Mouse (Mus musculus): ENCODE data around the gene Dop1a. TPM values are rescaled to one million over a fixed set of nuclear protein-coding genes. Genes with fewer than 3 reads are reported as not detected.

The Dop1a gene
- 15.3 and 16.5 TPM in 2 replicates for polyA plus RNA-seq (2016; fragmentation: Nextera tagmentation; extraction: Ambion mirVana)

DNA sequence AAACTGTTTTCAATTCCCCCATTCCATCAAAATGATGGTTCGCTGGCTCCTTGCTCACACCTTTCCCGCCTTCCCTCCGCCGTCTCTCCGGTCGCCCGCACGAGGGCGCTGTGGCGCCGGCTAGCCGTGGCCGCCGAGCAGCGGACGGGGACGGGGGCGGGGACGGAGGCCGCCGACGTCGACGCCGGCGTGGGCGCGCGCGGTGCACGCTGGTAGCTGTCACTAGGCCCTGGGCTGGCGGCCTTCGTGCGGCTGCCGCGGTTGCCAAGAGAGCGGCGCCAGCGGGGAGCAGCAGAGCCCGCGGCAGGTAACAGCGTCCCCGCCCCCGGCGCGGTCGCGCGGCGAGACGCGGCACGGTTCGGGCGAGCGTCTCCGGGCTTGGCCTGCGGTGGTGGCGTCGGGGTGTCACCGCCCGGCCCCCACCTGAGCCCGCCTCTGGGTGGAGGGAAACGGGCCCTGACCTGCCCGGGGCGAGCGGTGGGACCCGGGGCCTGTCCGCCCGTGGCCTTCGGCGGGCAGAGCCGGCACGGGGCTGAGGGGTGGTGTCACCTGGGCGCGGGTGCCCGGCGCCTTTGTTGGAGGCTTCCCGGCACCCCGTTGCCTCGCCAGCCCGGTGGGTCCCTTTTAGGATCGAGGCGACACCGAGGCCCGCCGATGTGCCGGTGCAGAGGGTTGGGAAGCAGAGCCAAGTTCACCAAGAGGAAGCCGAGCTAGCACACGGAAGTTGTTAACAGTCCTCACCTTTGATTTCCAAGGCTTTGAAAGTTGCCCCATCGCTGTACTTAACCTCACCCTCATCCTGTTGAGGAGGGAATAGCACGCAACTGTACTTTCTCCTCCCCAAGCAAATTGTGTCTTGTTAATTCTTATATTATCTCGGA lies at the start of gene Dop1a:
Gene Dop1a, plus strand, starts transcription at position 165 of the 881 bp plus-strand sequence.
- Histone ChIP-seq H3K4me1 (no peaks in the 10 kb centered on the region), H3K27me3 (no peaks in the 10 kb centered on the region), H3K9ac (peak within 1 kb of the TSS; percentile 84), H3K9me3 (no peaks in the 10 kb centered on the region), H3K4me3 (peak within 1 kb of the TSS; percentile 94), H3K4me2 (replicated peaks) (peak within 1 kb of the TSS; percentile 67), H3K36me3 (no peaks in the 10 kb centered on the region), H3K27ac (peak within 1 kb of the TSS; percentile 77; the same call in 1 of the 2 replicates)
- ATAC-seq (ENCODE audit: insufficient number of reproducible peaks, insufficient read depth, low FRiP score, low TSS enrichment), result peak; percentile 91
- WGBS, result under 1% methylated on average over 93 of the region's 93 CpGs

DNA sequence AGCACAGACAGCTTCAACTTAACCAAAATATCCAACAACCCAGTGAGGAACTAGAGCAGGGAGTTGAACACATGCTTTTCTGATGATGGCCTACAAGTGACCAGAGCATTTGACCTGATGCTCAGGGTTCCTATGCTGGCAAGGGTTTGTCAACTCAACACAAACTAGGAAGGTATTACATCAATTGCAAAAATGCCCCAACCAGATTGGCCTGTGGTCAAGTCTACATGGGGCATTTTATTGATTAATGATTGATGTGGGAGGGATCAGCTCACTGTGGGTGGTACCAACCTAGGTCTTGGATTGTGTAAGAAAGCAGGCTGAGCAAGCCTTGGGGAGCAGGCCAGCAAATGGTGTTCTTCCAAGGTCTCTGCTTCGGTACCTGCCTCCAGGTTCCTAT lies 49.0 kb upstream of the Dop1a start:
- Histone ChIP-seq H3K4me3 (no peak overlapping the region), H3K4me2 (replicated peaks) (no peak overlapping the region), H3K9ac (no peak overlapping the region), H3K9me3 (no peaks in the 10 kb centered on the region), H3K4me1 (no peaks in the 10 kb centered on the region), H3K27ac (no peak overlapping the region), H3K36me3 (no peaks in the 10 kb centered on the region), H3K27me3 (no peaks in the 10 kb centered on the region)
- 87% methylated on average over 1 of the region's 1 CpGs for WGBS
- ATAC-seq (ENCODE audit: insufficient number of reproducible peaks, insufficient read depth, low FRiP score, low TSS enrichment), result no peak

DNA sequence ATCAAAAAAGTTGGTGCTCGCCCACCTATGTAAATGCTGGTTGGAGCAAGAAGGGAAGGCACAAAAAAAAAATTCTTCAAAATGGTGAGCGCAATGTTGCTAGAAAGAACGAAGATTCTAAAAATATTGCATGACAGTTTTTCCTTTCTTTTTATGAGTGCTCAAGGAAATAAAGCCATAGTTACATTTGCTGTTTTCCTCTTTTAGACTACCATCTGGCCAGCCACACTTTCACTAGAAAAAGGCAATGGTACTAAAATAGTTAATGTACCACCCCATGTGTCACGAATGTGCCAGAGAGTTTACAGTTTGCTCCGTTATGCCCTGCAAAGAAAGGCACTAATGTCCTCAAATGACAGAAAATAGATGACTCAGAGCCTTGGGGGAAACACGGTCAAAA lies 47.6 kb upstream of the Dop1a start:
- Histone ChIP-seq H3K4me3 (no peak overlapping the region), H3K36me3 (no peaks in the 10 kb centered on the region), H3K4me1 (no peaks in the 10 kb centered on the region), H3K9ac (no peak overlapping the region), H3K27me3 (no peaks in the 10 kb centered on the region), H3K4me2 (replicated peaks) (no peak overlapping the region), H3K27ac (no peak overlapping the region), H3K9me3 (no peaks in the 10 kb centered on the region)
- WGBS, result 85% methylated on average over 6 of the region's 6 CpGs
- ATAC-seq (ENCODE audit: insufficient number of reproducible peaks, insufficient read depth, low FRiP score, low TSS enrichment), result no peak

DNA sequence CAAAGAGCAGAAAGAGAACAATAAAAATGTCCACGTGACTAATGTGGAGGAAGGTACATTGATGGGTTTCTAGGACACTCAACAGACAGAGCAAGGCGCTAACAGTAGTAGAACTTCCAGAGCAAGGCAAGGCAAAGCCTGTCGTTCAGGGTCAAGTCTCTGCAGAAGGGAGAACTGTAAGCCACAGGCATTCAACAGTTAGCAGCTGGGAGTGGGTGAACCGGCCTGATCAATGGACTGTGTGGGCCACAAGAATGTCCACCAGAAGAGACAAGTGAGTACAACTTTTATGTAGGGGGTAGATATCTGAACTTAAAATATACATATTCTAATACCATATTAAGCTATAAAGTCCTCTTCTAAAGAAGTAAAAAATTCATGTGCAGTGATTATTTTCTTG lies 43.6 kb upstream of the Dop1a start:
- WGBS, result 88% methylated on average over 4 of the region's 4 CpGs
- Histone ChIP-seq H3K9ac (no peak overlapping the region), H3K4me3 (no peak overlapping the region), H3K36me3 (no peaks in the 10 kb centered on the region), H3K9me3 (no peaks in the 10 kb centered on the region), H3K27me3 (no peaks in the 10 kb centered on the region), H3K4me1 (no peaks in the 10 kb centered on the region), H3K27ac (no peak overlapping the region), H3K4me2 (replicated peaks) (no peak overlapping the region)
- ATAC-seq (ENCODE audit: insufficient number of reproducible peaks, insufficient read depth, low FRiP score, low TSS enrichment), result no peak

DNA sequence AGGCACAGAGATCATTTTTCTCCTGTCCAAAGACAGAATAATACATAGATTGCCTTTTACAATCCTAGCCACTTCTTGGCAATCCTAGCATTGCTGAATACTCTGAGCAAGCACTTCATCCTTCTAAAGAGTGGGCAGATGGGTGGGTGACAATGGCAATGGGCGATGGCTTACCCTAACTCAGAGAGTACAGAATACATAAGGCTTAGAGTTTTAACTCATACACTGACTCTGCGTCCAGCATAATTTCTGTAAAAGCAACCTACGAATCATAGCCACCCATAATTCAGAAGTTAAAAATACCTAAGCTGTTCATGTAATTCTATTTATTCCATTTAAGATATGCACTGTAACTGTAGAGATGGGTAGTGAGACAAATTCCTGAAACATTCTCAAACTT lies 31.4 kb upstream of the Dop1a start:
- Histone ChIP-seq H3K4me2 (replicated peaks) (no peak overlapping the region), H3K4me3 (no peak overlapping the region), H3K27ac (no peak overlapping the region), H3K27me3 (no peaks in the 10 kb centered on the region), H3K4me1 (peaks cover 4% of the 10 kb centered on the region; the same call in 1 of the 2 replicates), H3K36me3 (no peaks in the 10 kb centered on the region), H3K9me3 (no peaks in the 10 kb centered on the region), H3K9ac (no peak overlapping the region)
- ATAC-seq (ENCODE audit: insufficient number of reproducible peaks, insufficient read depth, low FRiP score, low TSS enrichment), result no peak
- WGBS, result 95% methylated on average over 3 of the region's 3 CpGs

DNA sequence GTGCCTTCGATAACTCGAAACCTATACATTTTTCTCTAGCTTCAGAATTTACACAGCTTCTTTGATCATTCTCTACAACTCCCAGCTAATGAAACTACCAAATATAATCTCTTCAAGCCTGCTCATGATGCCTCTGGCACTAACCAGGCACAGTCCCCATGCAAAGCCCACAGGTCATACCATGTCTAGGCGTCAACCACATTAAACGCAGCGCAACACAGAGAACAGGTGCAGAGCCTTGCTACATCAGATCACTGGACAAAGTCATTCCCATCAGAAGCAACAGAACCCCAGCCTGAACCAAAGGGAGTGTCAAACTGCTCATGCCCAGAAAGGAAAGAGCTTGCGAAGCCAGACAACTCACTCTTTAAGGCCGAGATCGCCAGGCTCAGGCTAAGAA lies 30.3 kb upstream of the Dop1a start:
- Histone ChIP-seq H3K27me3 (no peaks in the 10 kb centered on the region), H3K36me3 (no peaks in the 10 kb centered on the region), H3K4me1 (peaks cover 4% of the 10 kb centered on the region; the same call in 1 of the 2 replicates), H3K9ac (no peak overlapping the region), H3K4me3 (no peak overlapping the region), H3K9me3 (no peaks in the 10 kb centered on the region), H3K27ac (no peak overlapping the region), H3K4me2 (replicated peaks) (no peak overlapping the region)
- WGBS, result 94% methylated on average over 8 of the region's 8 CpGs
- ATAC-seq (ENCODE audit: insufficient number of reproducible peaks, insufficient read depth, low FRiP score, low TSS enrichment), result no peak

GRCm38 (mm10) chr9:86438337-86439009 lies 28.5 kb upstream of the Dop1a start:
- no peaks in the 10 kb centered on the region for H3K36me3 ChIP-seq
- H3K27me3 ChIP-seq, result no peaks in the 10 kb centered on the region
- WGBS, result 66% methylated on average over 11 of the region's 11 CpGs
- peaks cover 4% of the 10 kb centered on the region; the same call in 1 of the 2 replicates for H3K4me1 ChIP-seq
- no peak for ATAC-seq (ENCODE audit: insufficient number of reproducible peaks, insufficient read depth, low FRiP score, low TSS enrichment)
- H3K4me3 ChIP-seq, result no peak overlapping the region
- no peak overlapping the region for H3K9ac ChIP-seq
- H3K9me3 ChIP-seq, result no peaks in the 10 kb centered on the region
- no peak overlapping the region for H3K27ac ChIP-seq
- H3K4me2 ChIP-seq (replicated peaks), result no peak overlapping the region

GRCm38 (mm10) chr9:86442248-86442647 lies 24.7 kb upstream of the Dop1a start:
- Histone ChIP-seq H3K9me3 (no peaks in the 10 kb centered on the region), H3K36me3 (no peaks in the 10 kb centered on the region), H3K4me1 (peaks cover 4% of the 10 kb centered on the region; the same call in 1 of the 2 replicates), H3K9ac (no peak overlapping the region), H3K4me3 (no peak overlapping the region), H3K4me2 (replicated peaks) (no peak overlapping the region), H3K27ac (no peak overlapping the region), H3K27me3 (peaks cover under 1% of the 10 kb centered on the region; the same call in 1 of the 2 replicates)
- ATAC-seq (ENCODE audit: insufficient number of reproducible peaks, insufficient read depth, low FRiP score, low TSS enrichment), result no peak
- 86% methylated on average over 4 of the region's 4 CpGs for WGBS

DNA sequence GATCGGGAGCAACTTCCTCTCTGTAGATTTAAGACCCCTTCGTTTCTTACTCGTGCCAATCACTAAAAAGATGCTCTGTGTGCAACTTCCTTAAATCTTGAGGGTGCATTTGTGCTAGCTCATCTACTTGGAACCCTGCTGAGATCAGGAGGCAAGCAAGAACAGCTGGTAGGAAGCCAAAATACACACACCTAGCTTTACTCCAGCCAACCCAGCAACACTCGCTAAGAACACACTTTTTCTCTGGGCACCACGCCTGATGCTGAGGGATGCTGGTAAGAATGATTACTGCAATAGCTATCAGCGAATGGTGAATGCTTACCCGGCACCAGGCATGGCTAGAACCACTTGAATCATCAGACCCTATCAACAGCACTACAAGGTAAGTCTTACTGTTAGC lies 20.1 kb upstream of the Dop1a start:
- no peak overlapping the region for H3K9ac ChIP-seq
- H3K27ac ChIP-seq, result no peak overlapping the region
- no peak overlapping the region for H3K4me3 ChIP-seq
- H3K9me3 ChIP-seq, result no peaks in the 10 kb centered on the region
- no peak overlapping the region for H3K4me2 ChIP-seq (replicated peaks)
- peaks cover 14% of the 10 kb centered on the region for H3K27me3 ChIP-seq
- 88% methylated on average over 7 of the region's 7 CpGs for WGBS
- H3K4me1 ChIP-seq, result peaks cover 5% of the 10 kb centered on the region; the same call in 1 of the 2 replicates
- no peak for ATAC-seq (ENCODE audit: insufficient number of reproducible peaks, insufficient read depth, low FRiP score, low TSS enrichment)
- H3K36me3 ChIP-seq, result no peaks in the 10 kb centered on the region

DNA sequence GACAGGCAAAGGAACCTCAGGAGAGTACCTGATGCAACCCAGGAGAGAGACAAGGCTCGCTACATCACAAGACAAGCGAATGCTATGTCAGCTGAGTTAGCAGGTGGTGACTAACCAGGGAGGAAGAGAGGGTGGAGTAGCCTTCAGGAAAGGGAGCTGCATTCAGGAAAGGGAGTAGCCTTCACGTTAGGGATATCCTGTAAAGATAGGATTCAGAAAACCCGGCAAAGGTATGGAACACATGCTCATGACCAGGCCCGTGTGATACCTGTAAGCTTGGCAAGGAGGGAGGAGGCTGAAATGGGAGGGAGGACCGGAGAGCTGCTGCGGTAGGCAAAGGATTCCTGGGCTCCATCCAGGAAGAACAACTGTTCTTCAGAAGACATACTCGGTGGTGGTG lies 19.5 kb upstream of the Dop1a start:
- Histone ChIP-seq H3K27me3 (peaks cover 14% of the 10 kb centered on the region), H3K9me3 (no peaks in the 10 kb centered on the region), H3K4me1 (peaks cover 5% of the 10 kb centered on the region; the same call in 1 of the 2 replicates), H3K36me3 (no peaks in the 10 kb centered on the region), H3K4me2 (replicated peaks) (no peak overlapping the region), H3K27ac (no peak overlapping the region), H3K4me3 (no peak overlapping the region), H3K9ac (no peak overlapping the region)
- WGBS, result 89% methylated on average over 8 of the region's 8 CpGs
- ATAC-seq (ENCODE audit: insufficient number of reproducible peaks, insufficient read depth, low FRiP score, low TSS enrichment), result no peak

- WGBS, result 4% methylated on average over 11 of the region's 11 CpGs
- H3K27me3 ChIP-seq, result peaks cover 14% of the 10 kb centered on the region
- ATAC-seq (ENCODE audit: insufficient number of reproducible peaks, insufficient read depth, low FRiP score, low TSS enrichment), result 0 out of 2 replicates have a peak, but pooled peaks have one; percentile 42
Observed at GRCm38 (mm10) chr9:86449581-86449980, 17.4 kb upstream of the Dop1a start.

More at GRCm38 (mm10) chr9:86449581-86449980, 17.4 kb upstream of the Dop1a start:
- no peak overlapping the region for H3K4me3 ChIP-seq
- no peaks in the 10 kb centered on the region for H3K9me3 ChIP-seq
- no peaks in the 10 kb centered on the region for H3K36me3 ChIP-seq
- 0 out of 2 replicates have a peak overlapping the region, but pooled peaks have one; percentile 19 for H3K4me2 ChIP-seq (replicated peaks)
- H3K4me1 ChIP-seq, result peaks cover 5% of the 10 kb centered on the region; the same call in 1 of the 2 replicates
- H3K27ac ChIP-seq, result no peak overlapping the region
- H3K9ac ChIP-seq, result no peak overlapping the region

Measured in embryonic facial prominence, embryonic 12.5 days (tissue).